Mouse (Mus musculus): ENCODE results near the gene Btg3.

DNA sequence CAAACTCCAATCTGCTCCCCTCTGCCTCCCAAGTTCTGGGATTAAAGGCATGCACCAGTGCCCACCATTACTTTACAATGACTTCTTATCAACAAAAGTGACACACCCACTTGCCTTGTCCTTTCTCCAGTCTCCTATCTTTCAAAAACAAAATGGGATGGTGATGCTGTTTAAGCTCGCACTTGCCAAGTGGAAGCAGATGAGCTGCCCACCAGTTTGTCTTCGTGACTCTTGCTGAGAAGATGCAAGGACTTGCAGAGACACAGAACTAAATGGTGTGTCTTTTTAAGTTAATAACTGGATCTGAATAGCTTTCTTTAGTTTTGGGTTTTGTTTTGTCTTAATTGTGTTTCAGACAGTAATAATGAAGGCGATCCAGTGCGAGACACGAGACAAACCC is 34.2 kb downstream of the Btg3 start:
- TF ChIP-seq POLR2A (IDR thresholded peaks at IDR 0.05; ENCODE audit: low read depth, low read length), result no peak
- no peak for TF ChIP-seq PAX5 (IDR thresholded peaks at IDR 0.05; ENCODE audit: low read length)
- TF ChIP-seq CTCF (conservative IDR thresholded peaks at IDR 0.05 in 1 of 2, IDR thresholded peaks at IDR 0.05 in 1 of 2; ENCODE audit: low read depth in 2 of 2, low read length in 2 of 2), result no peak
- no peak for TF ChIP-seq ZC3H11A (IDR thresholded peaks at IDR 0.05; ENCODE audit: low read depth, low read length)
- TF ChIP-seq ZKSCAN1 (IDR thresholded peaks at IDR 0.05; ENCODE audit: borderline replicate concordance, low read depth, low read length), result no peak
- no peak for TF ChIP-seq ZMIZ1 (IDR thresholded peaks at IDR 0.05; ENCODE audit: low read depth, low read length)
- no peak for TF ChIP-seq NRF1 (IDR thresholded peaks at IDR 0.05; ENCODE audit: low read depth, low read length)
- no peak for TF ChIP-seq USF1 (IDR thresholded peaks at IDR 0.05; ENCODE audit: low read depth, low read length)
- no peak for TF ChIP-seq EP300 (IDR thresholded peaks at IDR 0.05; ENCODE audit: low read length)
- no peak for TF ChIP-seq E2F4 (IDR thresholded peaks at IDR 0.05; ENCODE audit: insufficient replicate concordance, low read depth, low read length)
- no peak for TF ChIP-seq MAZ (IDR thresholded peaks at IDR 0.05; ENCODE audit: low read depth, low read length)
- no peak for TF ChIP-seq RAD21 (IDR thresholded peaks at IDR 0.05; ENCODE audit: low read depth, low read length)
- TF ChIP-seq USF2 (conservative IDR thresholded peaks at IDR 0.05; ENCODE audit: low read depth, low read length), result no peak
- no peak for TF ChIP-seq JUND (conservative IDR thresholded peaks at IDR 0.05; ENCODE audit: low read depth, low read length)
